Mouse (Mus musculus) ES-Bruce4 (cell line): ENCODE data around the gene Nap1l5.

Experiments used
- CTCF ChIP-seq: IDR thresholded peaks from one replicate; pipeline ENCODE4 v1.8.1; 2011; ENCODE audit warnings: low read depth, low read length
- EP300 ChIP-seq: IDR thresholded peaks from 2 replicates; pipeline ENCODE4 v1.6.1; 2011; ENCODE audit warnings: low read depth, low read length; ENCODE audit not compliant: insufficient read depth
- POLR2A ChIP-seq: IDR thresholded peaks from one replicate; pipeline ENCODE4 v1.8.1; 2011; ENCODE audit warnings: low read length; ENCODE audit not compliant: insufficient read depth

DNA sequence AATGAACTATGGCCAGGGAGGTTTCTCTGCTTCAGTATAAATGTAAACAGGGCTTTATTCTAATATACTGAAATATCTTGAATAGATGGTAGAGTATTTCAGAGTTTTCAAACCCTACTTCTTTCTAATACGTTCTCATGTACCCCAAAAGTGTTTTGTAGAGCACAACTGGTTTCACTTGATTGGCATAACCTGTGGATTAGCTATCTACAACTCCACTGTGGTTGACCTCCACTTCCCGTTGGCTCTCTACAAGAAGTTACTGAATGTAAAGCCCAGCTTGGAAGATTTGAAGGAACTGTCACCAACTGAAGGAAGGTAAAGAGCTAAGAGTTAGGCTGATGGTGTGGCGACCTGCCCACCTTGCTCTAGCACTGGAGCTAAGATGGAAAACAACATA lies 17.0 kb downstream of the Nap1l5 start:
- TF ChIP-seq CTCF (no peak), POLR2A (no peak), EP300 (no peak)
